Mouse (Mus musculus): ENCODE results near the gene Ccm2l.

The Ccm2l gene

DNA sequence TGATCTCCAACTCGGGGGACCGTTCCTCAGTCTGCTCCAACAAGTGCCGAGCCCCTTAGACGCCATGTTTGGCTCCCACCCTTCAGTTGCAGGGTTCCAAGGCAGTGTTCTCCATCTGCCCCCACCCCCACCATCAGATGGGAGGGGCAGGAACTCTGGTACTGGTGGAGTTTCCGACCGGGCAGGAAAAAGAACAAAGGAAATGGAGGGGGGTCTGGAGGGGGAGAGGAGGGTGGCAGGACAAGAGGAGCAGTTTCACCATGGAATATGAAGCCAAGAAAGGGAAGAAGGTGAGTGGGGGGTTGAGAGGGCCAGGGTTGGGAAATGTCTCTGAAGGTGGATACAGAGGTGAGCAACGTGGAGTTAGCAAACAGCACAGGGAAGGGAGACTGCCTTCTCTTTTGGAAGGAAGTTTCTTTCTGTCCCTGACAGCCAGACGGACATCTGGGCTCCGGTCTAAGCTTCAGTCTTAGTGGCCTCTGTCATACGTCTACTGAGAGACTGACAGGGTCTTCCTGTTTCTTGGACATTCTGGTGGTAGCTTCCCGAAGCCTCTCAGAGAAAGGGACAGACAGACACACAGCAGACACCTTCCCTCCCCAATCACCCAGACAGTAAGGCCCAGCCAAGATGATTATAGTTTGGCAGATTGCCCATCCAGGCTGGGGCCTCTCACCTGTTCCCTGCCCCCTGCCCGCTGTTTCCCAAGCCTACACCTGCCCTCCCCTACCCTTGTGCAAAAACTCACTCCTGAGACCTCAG lies at the start of gene Ccm2l:
Gene Ccm2l, plus strand, starts transcription at position 209 of the 762 bp plus-strand sequence.
- no peak for DNase-seq (ENCODE audit: low read depth, low spot score)

GRCm38 (mm10) chr2:153016786-153017185 lies 49.0 kb upstream of the Ccm2l start:
- DNase-seq (ENCODE audit: low read depth, low spot score) = no peak

DNA sequence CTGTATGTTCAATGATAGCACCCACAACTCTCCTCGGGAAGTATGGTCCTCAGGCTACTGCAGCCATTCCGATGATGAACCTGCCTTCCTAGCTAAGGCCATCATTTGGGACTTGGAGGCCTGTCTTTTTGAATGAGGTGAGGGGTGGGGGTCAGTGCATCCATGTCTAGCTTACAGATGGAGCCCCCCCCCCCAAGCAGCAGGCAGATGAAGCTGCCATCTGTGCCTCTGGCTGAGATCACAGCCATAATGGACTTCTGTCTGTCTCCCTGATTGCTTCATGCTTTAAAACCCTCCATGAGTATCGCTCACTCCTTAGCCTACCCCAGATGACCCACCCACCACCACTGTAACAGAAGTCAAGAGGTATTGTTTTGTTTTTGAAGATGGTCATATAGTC lies 46.4 kb upstream of the Ccm2l start:
- DNase-seq (ENCODE audit: low read depth, low spot score) = no peak

DNA sequence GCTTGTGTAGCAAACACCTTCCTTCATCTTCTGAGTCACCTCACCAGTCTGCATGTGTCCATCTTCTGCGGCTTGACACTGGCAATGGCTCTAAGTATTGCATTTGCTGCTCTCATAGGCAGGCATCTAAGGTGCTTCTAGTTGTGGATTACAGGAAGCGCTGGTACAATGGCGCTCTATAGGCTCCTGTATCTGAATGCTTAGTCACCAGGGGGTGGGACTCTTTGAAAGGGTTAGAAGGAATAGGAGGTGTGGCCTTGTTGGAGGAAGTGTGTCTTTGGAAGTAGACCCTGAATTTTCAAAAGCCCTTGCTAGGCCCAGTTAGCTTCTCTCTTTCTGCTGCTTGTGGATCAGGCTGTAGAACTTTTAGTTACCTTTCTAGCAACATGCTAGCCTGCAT lies 44.6 kb upstream of the Ccm2l start:
- no peak for DNase-seq (ENCODE audit: low read depth, low spot score)

- DNase-seq (ENCODE audit: low read depth, low spot score) = no peak
Observed at GRCm38 (mm10) chr2:153022855-153023254, 42.9 kb upstream of the Ccm2l start.

- DNase-seq (ENCODE audit: low read depth, low spot score) = no peak
Observed at GRCm38 (mm10) chr2:153026052-153026451, 39.7 kb upstream of the Ccm2l start.

DNA sequence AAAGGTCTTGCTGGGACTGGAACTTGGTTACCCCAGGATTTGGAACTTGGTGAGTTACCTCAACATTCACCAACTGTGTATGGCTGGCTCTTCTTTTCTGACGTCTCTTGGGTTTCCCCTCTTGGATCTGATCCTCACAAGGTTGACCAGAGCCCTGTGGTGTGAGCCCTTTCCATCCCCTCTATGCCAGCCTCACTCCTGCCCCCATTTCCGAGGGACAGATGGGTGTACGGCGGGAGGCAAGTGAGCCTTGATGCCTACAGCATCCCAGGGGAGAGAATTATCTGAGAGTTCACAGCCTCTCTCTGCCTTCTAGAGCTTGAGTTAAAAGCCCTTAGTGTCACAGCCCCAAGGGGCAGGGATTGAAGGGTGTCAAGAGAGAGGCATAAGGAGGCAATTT lies 38.3 kb upstream of the Ccm2l start:
- no peak for DNase-seq (ENCODE audit: low read depth, low spot score)

- no peak for DNase-seq (ENCODE audit: low read depth, low spot score)
Observed at GRCm38 (mm10) chr2:153030422-153030821, 35.3 kb upstream of the Ccm2l start.

DNA sequence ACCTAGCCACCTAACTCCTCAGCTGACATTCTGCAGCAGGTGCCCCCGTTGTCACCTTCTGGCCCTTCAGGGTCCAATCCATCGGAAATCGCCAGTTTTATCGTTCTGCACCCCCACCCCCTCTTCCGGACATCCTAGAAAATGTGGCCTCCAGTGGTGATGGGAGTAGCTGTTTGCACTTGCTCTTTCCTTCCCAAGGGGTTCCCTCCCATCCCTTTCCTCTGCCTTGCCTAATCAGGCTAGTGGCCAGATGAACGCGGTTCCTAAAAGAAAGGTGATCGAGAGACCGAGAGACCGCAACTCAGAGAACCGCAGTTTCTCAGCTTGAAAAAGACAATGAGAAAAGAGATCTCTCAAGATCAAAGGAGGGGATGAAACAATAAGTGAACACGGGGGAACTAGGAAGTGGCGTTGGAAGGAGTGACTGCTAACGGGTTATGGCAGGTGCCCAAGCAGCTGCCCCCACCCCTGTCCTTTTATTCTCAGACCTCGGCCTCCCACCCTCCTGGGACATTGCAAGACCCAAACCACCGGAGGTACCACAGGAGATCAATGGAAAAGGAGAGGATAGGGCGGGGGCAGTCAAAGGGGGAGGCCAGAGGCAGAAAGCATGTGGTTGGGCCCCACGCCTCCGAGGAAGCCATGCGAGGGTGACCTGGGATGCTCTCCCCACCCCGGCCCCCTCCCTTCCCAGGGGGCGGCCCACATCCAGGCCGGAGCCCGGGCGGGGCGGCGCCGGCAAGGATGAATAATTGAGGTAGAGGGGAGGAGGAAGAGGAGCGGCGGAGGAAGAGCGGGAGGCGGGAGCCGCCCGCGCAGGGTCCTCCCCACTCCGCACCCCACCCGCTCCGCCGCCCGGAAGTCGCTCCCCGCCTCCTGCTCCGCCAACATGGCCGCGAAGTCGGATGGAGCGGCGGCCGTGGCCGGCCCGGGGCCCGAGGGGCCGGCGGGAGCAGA lies 34.4 kb upstream of the Ccm2l start, which contains the start of gene Xkr7:
Gene Xkr7, plus strand, starts transcription at position 727 of the 957 bp plus-strand sequence.
- DNase-seq (ENCODE audit: low read depth, low spot score) = no peak

- no peak for DNase-seq (ENCODE audit: low read depth, low spot score)
Observed at GRCm38 (mm10) chr2:153032083-153032842, 33.5 kb upstream of the Ccm2l start.

DNA sequence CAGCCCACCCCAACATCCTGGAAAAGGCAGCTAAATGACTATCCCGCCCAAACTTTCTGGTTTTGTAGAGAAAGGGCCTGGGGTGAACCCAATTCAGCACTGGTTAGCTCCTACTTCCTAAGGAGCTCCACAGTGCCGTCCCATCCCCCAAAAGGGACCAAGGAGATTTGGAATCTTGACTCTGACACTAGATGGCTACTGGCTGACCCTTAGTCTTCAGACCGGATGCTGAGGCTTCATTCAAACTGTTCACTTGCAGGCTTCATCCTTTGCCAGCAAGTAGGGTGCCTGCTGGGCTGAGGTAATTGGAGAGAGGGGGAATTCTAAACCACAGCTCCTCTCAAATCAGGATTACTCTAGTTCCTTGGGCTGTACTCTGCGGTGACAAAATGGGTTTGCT lies 32.8 kb upstream of the Ccm2l start:
- DNase-seq (ENCODE audit: low read depth, low spot score) = no peak

DNA sequence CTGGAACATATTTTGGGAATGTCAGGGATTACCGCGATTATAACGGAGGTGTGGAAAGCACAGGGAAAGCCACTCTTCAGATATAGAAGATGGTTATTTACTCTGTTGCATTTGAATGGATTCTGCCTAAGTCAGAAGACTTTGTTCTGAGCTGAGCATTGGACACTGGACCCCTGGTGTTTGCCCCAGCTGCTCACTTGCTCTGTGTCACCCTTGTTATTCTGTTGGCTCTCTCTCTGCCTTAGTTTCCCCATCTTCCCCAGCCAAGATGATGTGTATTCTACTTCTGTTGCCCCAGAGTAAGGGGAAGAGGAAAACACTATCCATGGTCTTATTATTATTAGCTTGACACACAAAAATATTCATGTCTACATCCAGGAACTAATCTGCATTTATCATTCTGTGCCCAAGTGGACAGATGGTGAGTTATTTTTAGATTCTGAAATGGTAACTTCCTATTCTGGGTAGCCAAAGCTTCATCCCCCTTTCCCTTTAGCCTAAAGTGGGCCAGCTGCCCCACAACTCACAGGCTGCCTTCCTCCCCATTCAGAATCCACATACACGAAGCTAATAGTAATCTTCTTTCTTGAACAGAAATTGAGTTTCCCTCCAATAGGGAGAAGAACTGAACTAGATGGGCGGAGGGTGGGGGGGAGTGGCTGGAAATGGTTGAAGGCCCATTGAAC lies 32.1 kb upstream of the Ccm2l start:
- DNase-seq (ENCODE audit: low read depth, low spot score) = no peak

DNA sequence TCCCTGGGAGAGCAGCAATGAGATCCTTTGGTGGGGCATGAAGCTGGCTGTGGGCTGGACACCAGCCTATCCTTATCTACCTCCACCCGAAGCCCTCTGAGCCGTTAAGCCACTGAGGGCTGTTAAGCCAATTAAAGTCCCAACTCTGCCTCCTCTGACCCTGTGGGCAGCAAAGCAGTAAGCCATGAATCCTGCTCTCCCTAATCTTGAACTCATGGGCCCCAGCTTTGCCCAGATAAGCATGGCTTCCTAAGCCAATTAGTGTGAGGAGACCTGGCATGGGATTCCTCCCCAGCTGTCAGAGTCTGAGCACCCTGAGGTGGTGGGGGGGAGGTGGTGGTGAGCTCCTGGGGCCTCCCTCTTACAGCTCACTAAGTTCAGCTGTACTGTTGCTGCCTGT lies 29.1 kb upstream of the Ccm2l start:
- no peak for DNase-seq (ENCODE audit: low read depth, low spot score)

GRCm38 (mm10) chr2:153043886-153044285 lies 21.9 kb upstream of the Ccm2l start:
- no peak for DNase-seq (ENCODE audit: low read depth, low spot score)

DNA sequence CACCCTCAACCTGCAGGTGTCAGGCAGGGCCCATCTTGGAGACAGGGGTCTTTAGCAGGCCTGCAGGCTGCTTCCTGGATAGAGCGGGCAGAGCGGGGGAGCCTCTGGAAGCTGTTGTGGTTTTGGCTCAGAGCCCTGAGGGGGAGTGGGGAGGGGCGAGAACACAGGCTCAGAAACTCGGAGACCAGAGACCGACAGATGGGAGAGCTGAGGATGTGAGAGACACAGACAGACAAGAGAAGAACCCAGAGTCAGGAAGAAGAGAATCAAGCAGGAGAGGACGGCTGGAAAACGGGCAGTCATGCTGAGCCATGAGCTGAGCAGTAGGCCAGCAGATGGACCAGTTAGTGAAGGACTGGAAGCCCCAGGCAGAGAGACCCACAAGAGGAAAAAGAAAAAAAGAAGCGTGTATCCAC lies 19.9 kb upstream of the Ccm2l start:
- no peak for DNase-seq (ENCODE audit: low read depth, low spot score)

DNA sequence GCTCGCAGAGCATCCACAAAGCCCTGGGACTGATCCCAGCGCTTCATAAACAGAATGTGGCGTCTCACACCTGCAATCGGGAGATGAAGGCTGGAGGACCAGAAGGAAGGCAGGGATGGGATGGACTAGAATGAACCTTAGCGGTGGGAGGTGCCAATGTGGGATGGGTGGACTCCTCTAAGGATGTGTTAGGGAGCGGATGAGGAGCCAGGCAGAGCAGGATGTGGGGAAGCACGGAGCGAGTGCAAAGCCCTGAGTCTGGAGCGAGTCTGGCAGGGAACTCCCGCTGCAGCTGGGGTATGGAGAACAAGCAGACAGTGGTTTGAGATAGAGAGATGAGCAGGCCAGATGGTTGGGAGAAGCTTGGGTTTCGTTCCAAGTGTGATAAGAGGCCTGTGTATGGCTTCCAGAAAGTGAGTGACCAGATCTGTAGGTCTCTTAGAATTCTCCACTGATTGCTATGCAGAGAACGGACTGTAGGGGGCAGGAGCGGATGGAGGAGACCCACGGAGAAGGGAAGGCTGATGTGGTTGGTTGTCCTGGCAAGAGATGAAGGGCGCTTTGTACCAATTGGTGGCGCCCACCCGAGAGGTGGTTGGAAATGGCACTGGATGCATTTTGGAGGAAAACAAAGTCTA lies 17.8 kb upstream of the Ccm2l start:
- DNase-seq (ENCODE audit: low read depth, low spot score) = peak; percentile 54

GRCm38 (mm10) chr2:153049288-153049996 lies 16.3 kb upstream of the Ccm2l start:
- no peak for DNase-seq (ENCODE audit: low read depth, low spot score)

DNA sequence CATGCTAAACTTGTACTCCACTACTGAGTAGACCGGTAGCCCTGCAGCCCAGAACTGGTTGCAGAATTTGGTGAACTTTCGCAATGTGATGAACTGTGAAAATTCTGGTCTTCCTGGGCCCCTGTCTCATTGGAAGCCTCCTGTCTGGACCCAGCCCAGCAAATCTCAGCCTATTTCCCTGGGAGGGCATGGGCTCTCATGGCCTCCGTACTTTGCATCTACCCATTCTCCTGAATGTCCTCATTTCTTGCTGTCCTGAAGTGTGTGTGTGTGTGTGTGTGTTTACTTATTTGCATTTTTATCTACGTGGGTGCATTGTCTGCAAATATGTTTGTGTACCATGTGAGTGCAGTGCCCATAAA lies 15.8 kb upstream of the Ccm2l start:
- no peak for DNase-seq (ENCODE audit: low read depth, low spot score)

DNA sequence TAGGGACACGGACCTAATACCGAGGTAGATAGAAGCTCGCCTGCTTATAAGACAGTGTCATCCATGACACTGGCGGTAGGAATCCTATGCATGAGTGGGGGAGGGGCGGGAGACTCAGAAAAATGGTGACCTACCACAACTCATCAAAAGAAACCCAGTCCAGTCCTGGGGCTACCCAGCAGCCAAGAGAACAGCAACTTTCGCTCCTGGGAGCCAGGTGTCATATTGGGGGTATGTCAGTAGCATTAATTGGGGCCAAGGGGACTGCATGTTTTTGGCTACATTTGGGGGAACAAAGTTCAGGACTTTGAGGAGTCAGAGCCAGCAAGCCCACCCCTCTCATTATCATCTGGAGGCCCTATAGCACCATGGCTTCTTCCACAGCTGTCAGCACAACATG lies 14.7 kb upstream of the Ccm2l start:
- no peak for DNase-seq (ENCODE audit: low read depth, low spot score)

DNA sequence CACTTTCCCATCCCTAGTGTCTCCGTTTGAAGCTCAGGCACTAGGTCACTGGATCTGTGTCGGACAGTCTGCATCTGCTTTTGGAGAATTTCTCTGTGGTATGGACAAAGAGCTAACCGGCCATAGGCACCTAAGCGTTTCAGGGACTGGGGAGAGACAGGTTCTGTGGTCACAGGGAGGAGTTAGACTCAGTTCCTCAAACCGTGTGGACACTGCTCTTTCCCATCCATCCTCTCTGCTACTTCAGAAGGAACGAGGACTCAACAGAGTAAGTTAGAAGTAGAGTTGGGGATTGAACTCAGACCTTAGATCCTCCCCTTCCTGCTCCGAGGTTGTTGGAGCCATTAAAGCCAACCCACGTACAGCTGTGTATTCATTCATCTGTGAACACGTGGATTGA lies 14.2 kb upstream of the Ccm2l start:
- DNase-seq (ENCODE audit: low read depth, low spot score) = peak; percentile 5
